Mouse (Mus musculus) lung, postnatal 0 days (tissue): Measurements from ENCODE around the gene Dennd1a. TPM values are rescaled to one million over a fixed set of nuclear protein-coding genes. Genes with fewer than 3 reads are reported as not detected.

ENCODE experiments used
- ATAC-seq: fragments of 200-750 bp; cut with Nextera tagmentation; 2 replicates; pipeline ENCODE4 v1.8.0; 2017; ENCODE audit warnings: moderate library complexity
- DNase-seq: peaks from one replicate; pipeline ENCODE4 v3.0.0-alpha.2; 2016; ENCODE audit warnings: low spot score
- H3K27ac ChIP-seq: fragments of 300-500 bp; sonication (generic); 2 replicates; pipeline ENCODE4 v1.5.1; 2014; ENCODE audit warnings: antibody characterized with exemption, mild to moderate bottlenecking, low read length, mixed read lengths
- H3K27me3 ChIP-seq: fragments of 300-500 bp; sonication (generic); replicated peaks from 2 replicates; pipeline ENCODE4 v1.6.1; 2014; ENCODE audit warnings: low read length, mixed read lengths; ENCODE audit not compliant: insufficient read depth
- H3K36me3 ChIP-seq: fragments of 300-500 bp; sonication (generic); 2 replicates; pipeline ENCODE4 v1.6.1; 2014; ENCODE audit warnings: low read length, mixed read lengths; ENCODE audit not compliant: insufficient read depth
- H3K4me1 ChIP-seq: fragments of 300-500 bp; sonication (generic); 2 replicates; pipeline ENCODE4 v1.6.1; 2014; ENCODE audit warnings: antibody characterized with exemption, low read depth, low read length, mixed read lengths; ENCODE audit not compliant: insufficient read depth
- H3K4me2 ChIP-seq: fragments of 300-500 bp; sonication (generic); replicated peaks from 2 replicates; pipeline ENCODE4 v1.6.1; 2014; ENCODE audit warnings: low read depth, mild to moderate bottlenecking, low read length, moderate library complexity, mixed read lengths
- H3K4me3 ChIP-seq: fragments of 300-500 bp; sonication (generic); 2 replicates; pipeline ENCODE4 v1.5.1; 2014; ENCODE audit warnings: low read depth, low read length
- H3K9ac ChIP-seq: fragments of 300-500 bp; sonication (generic); replicated peaks from 2 replicates; pipeline ENCODE4 v1.6.1; 2014; ENCODE audit warnings: low read depth, mild to moderate bottlenecking
- H3K9me3 ChIP-seq: fragments of 300-500 bp; sonication (generic); 2 replicates; pipeline ENCODE4 v1.6.1; 2016; ENCODE audit warnings: low read length, mixed read lengths
- CTCF ChIP-seq: IDR thresholded peaks from 2 replicates; pipeline ENCODE4 v1.5.1; 2016; ENCODE audit warnings: antibody characterized with exemption, mild to moderate bottlenecking
- EP300 ChIP-seq: IDR thresholded peaks from 2 replicates; pipeline ENCODE4 v1.6.1; 2016; ENCODE audit warnings: antibody characterized with exemption, mild to moderate bottlenecking, control low read depth
- WGBS: fragments of 180-500 bp; shearing (Covaris S2); extraction: QIAGEN DNeasy Blood & Tissue Kit; methylation state at CpG from one replicate; pipeline ENCODE4 v1.1.7; 2014; 5-methylcytosine and 5-hydroxymethylcytosine counted together
- polyA plus RNA-seq: library from polyadenylated mRNA; unstranded; fragments of >200 nt; fragmentation: Nextera tagmentation; extraction: Ambion mirVana; gene quantifications from 2 replicates; pipeline ENCODE4 v1.2.1, GENCODE M21; 2015

The Dennd1a gene
- polyA plus RNA-seq, 1 experiment from 2014 or later = 4.4 TPM

DNA sequence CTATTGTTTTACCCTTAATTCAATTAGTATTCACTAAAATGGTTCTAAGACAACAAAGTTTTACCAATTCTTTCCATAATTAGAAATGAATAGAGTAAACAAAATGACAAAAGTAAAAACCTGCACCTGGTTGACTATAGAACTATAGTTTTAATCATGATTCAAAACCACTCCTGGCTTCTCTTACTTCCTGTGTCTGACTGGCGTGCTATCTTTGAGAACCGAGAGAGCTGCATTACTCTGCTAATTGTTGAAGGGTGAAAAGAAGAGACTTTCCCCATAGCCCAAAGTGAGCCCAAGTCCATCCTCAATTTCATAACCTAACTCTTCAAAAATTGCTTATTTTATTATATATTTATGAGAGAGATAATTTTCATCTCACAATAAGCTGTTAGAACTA, 131.2 kb downstream of the Dennd1a start:
- H3K9ac ChIP-seq = no peak overlapping the region
- TF ChIP-seq CTCF = no peak
- TF ChIP-seq EP300 = no peak
- 63% methylated on average over 2 of the region's 2 CpGs for WGBS
- H3K27ac ChIP-seq = no peak overlapping the region
- H3K4me2 ChIP-seq = no peak overlapping the region
- H3K4me3 ChIP-seq = no peak overlapping the region
- H3K4me1 ChIP-seq = no peaks in the 10 kb centered on the region
- H3K9me3 ChIP-seq = no peaks in the 10 kb centered on the region
- DNase-seq (no peak), ATAC-seq (no peak)
- no peaks in the 10 kb centered on the region for H3K36me3 ChIP-seq
- H3K27me3 ChIP-seq = no peaks in the 10 kb centered on the region

DNA sequence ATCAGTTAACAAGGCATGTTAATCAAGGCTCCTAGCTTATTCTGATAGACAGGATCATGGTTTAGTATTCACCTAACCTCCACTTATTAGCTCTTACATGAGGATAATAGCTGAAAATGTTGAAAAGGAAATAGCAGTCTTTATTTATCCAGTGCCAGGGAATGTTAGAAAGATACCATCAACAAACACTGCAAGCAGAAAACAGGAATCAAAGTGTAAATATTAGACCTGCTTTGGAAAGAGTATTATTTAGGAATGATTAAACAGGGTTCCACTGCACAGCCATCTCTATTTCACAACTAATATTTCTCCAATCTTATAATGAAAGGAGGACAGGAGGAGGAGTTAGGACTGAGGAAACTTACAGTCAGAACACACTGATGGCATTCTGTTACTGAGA, 142.4 kb downstream of the Dennd1a start:
- Histone ChIP-seq H3K27me3 (no peaks in the 10 kb centered on the region), H3K4me2 (no peak overlapping the region), H3K9me3 (no peaks in the 10 kb centered on the region), H3K36me3 (no peaks in the 10 kb centered on the region), H3K4me3 (no peak overlapping the region), H3K9ac (no peak overlapping the region), H3K4me1 (0 out of 2 replicates have a peak, but pooled peaks cover 4% of the 10 kb centered on the region), H3K27ac (no peak overlapping the region)
- no peak for TF ChIP-seq EP300
- DNase-seq (no peak), ATAC-seq (no peak)

DNA sequence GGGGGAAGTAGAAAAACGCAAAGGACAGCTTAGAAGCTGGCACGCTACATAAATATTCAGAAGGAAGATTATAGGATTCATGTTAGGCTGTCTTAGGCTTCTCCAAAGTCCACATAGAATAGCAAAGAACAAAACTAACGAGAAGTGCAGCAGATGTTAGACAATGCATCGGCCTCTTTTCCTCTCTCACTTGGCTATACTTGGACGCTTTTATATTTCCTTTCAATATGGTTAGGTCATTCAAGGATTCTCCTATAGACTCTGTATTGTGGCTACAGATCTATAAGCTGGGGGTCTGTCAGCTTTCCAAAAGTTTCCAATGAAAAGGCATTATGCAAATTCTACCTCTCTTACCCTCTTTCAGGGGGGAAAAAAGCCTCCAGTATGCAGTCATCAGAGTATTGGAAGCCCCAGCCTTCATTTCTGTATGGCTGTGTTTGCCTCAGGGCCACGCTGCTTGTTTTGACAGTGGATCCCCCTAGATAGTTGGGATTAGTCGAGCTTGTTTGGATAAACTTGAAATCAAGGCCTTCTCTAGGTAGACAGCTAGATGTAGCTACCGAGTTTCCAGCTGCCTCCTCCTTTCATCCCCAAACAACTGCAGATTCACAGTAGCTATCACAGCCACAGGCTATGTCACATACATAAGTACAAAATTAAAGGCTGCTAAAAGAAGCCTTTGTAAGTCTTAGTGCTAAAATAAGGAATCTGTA, 143.0 kb downstream of the Dennd1a start:
- Histone ChIP-seq H3K4me3 (no peak overlapping the region), H3K4me2 (no peak overlapping the region), H3K27me3 (no peaks in the 10 kb centered on the region), H3K9me3 (no peaks in the 10 kb centered on the region), H3K4me1 (0 out of 2 replicates have a peak, but pooled peaks cover 4% of the 10 kb centered on the region), H3K36me3 (no peaks in the 10 kb centered on the region), H3K9ac (no peak overlapping the region), H3K27ac (no peak overlapping the region)
- 59% methylated on average over 8 of the region's 8 CpGs for WGBS
- DNase-seq (no peak), ATAC-seq (no peak)
- TF ChIP-seq EP300 (no peak), CTCF (no peak)

DNA sequence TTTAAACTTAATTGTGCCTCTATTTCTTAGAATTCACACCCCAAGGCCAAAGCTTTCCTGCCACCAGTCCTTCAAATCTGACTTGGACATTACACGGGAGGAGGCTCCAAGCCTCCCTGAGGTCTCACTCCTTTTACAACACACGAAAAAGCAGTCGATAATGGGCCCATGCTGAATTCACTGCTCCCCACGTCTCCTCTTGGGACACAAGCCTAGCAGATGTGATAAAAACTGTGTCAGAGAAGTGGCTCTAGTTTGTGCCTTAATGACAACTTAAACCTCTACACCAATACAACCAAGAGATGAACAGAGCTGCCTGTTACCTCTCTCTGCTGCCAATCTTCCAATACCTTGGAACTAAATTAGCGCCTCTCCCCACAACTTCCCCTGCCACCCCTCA, 144.3 kb downstream of the Dennd1a start:
- Histone ChIP-seq H3K27me3 (no peaks in the 10 kb centered on the region), H3K4me2 (no peak overlapping the region), H3K36me3 (no peaks in the 10 kb centered on the region), H3K4me3 (no peak overlapping the region), H3K27ac (no peak overlapping the region), H3K9me3 (no peaks in the 10 kb centered on the region), H3K9ac (no peak overlapping the region), H3K4me1 (0 out of 2 replicates have a peak, but pooled peaks cover 4% of the 10 kb centered on the region)
- no peak for DNase-seq
- ATAC-seq = no peak
- WGBS = 60% methylated on average over 5 of the region's 5 CpGs
- TF ChIP-seq EP300 (no peak), CTCF (no peak)

DNA sequence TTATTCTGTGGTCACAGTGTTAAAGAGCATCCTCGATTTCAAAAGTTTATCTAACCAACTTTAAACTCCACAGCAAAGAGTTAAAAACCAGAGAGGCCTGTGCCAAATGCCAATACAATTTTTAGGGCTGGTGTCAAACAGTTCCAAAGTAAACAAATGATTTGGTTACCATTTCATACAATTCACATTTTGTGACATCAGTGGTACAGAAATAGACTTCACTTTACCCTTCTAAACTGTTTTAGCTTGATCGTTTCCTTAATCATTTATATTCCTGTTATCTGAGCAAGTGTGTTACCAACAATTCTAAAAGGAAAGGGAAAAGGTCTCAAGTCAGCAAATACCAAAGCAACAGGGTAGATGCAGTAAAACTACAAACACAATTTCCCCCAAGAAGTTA, 145.0 kb downstream of the Dennd1a start:
- Histone ChIP-seq H3K4me3 (no peak overlapping the region), H3K9me3 (no peaks in the 10 kb centered on the region), H3K27me3 (no peaks in the 10 kb centered on the region), H3K27ac (no peak overlapping the region), H3K4me1 (0 out of 2 replicates have a peak, but pooled peaks cover 4% of the 10 kb centered on the region), H3K36me3 (no peaks in the 10 kb centered on the region), H3K4me2 (no peak overlapping the region), H3K9ac (no peak overlapping the region)
- no peak for TF ChIP-seq EP300
- no peak for TF ChIP-seq CTCF
- 39% methylated on average over 2 of the region's 2 CpGs for WGBS
- DNase-seq (no peak), ATAC-seq (no peak)

DNA sequence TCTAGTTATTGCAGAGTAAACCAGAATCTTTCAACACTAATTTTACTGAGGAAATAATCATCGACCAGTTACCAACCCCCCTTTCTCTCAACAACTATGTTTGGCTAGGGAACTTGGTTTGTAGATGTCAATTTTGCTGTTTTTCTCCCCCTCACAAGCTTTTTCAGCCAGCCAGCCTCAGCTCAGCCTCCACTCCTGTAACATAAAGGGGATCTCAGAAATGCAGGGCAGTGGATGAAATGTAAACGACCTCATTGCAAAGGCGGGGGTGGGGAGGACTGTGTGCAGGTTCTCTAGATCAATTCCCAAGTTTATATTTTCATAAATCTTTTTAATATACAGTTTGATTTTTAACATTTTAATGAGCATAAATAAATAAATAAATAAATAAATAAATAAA, 147.7 kb downstream of the Dennd1a start:
- 66% methylated on average over 3 of the region's 3 CpGs for WGBS
- TF ChIP-seq CTCF (no peak), EP300 (no peak)
- Histone ChIP-seq H3K27ac (no peak overlapping the region), H3K27me3 (no peaks in the 10 kb centered on the region), H3K4me2 (no peak overlapping the region), H3K4me1 (no peaks in the 10 kb centered on the region), H3K4me3 (no peak overlapping the region), H3K9ac (no peak overlapping the region), H3K36me3 (no peaks in the 10 kb centered on the region), H3K9me3 (no peaks in the 10 kb centered on the region)
- no peak for ATAC-seq
- no peak for DNase-seq

DNA sequence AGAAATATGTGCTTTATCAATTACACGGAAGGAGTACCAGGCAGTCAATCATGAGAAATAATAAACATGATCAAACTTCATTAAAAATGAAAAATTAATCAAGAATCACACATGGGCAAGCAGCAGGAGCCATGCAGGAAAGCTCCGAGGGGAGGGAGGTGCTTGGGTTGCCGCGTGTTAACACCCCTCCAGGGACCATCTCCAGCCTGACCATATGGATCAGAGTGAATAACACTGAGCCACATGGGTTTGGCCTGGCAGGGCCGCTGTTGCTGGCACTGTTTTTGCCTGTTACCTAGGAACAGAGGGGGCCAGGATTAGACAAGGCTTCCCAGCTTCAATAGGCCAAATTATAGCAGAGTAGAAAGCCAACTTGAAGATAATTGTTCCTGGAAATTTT, 150.1 kb downstream of the Dennd1a start:
- Histone ChIP-seq H3K27me3 (no peaks in the 10 kb centered on the region), H3K4me1 (no peaks in the 10 kb centered on the region), H3K9me3 (no peaks in the 10 kb centered on the region), H3K4me2 (no peak overlapping the region), H3K27ac (no peak overlapping the region), H3K9ac (no peak overlapping the region), H3K4me3 (no peak overlapping the region), H3K36me3 (no peaks in the 10 kb centered on the region)
- ATAC-seq (no peak), DNase-seq (no peak)
- WGBS = 60% methylated on average over 5 of the region's 5 CpGs
- no peak for TF ChIP-seq CTCF
- TF ChIP-seq EP300 = no peak
